Mouse (Mus musculus): Measurements from ENCODE around the gene 4930544G11Rik. TPM values are rescaled to one million over a fixed set of nuclear protein-coding genes. Genes with fewer than 3 reads are reported as not detected.

Gene 4930544G11Rik
- not detected in 2 replicates for polyA plus RNA-seq (2012; ENCODE audit: insufficient read depth, insufficient read length, missing spikeins)

DNA sequence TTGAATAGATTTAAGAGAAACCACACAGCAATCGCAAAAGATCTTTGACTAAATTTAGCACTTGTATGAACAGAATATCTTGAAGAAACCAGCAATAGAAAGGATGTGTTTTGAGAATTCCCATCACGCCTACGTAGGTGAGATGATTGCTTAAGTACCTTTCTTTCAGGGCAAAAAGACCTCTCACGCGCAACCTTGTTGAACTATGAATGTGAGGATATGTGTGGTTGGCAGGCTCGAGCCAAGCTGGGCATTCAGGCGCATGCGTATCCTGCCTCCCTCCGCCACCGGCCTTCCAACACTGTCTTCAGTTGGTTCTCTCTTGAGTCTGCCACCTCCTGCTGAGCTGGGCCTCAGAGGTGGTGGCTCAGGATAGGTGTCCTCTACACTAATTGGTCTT, at the start of gene 4930544G11Rik:
Gene 4930544G11Rik (plus strand): TSS at position 301 of the 400 bp plus-strand sequence.
- no peak within 1 kb of the TSS for H3K27ac ChIP-seq (replicated peaks; ENCODE audit: low read depth, low read length)
- H3K4me3 ChIP-seq (ENCODE audit: insufficient read depth, low read depth, low read length): no peak within 1 kb of the TSS
- H3K4me1 ChIP-seq (ENCODE audit: control insufficient read depth, insufficient read depth, insufficient read length, low read length): no peaks in the 10 kb centered on the region

DNA sequence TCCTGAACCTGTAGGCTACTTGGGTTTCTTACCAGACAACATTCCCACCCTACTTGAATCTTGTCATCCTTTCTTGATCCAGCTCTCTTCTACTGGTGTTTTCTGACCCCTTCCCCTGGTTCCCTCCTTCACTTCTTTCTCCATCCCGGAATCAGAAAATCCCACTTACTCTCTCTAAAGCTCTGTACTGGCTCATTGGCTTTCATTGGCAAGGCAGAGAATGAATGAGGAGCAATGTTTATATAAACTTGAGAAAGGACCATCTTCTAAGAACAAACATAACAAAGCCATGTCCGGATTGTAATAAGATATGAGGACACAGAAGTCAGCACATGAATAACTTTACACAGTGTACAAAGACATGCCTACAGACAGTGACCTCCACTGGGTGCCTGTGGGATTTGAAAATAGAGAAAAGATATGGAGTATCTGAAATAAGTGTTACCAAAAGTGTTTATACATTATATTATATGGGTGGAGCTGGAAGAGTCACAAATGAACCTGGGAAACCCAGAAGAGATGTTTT, 45.7 kb upstream of the 4930544G11Rik start:
- no peaks in the 10 kb centered on the region for H3K4me1 ChIP-seq (ENCODE audit: control insufficient read depth, insufficient read depth, insufficient read length, low read length)
- no peak overlapping the region for H3K4me3 ChIP-seq (ENCODE audit: insufficient read depth, low read depth, low read length)
- no peak overlapping the region for H3K27ac ChIP-seq (replicated peaks; ENCODE audit: low read depth, low read length)

DNA sequence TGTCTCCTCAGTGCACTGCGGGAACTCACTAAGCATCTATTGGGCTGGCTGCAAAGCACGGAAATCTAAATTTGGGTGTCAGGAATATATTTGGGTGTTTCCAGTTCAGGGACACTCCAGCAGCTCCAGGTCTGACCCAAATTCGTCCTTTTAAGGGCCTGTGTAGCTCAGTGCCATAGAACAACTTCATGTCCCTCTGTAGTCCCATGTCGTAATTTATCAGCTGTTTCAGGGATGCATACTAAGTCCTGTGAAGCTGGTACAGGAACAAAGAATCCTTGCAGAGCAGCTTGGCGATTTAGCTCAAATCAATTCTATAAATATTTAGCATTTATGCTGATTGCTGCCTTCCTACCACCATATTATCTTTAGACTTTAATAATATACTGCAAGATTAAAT, 37.0 kb upstream of the 4930544G11Rik start:
- no peaks in the 10 kb centered on the region for H3K4me1 ChIP-seq (ENCODE audit: control insufficient read depth, insufficient read depth, insufficient read length, low read length)
- H3K4me3 ChIP-seq (ENCODE audit: insufficient read depth, low read depth, low read length): no peak overlapping the region
- H3K27ac ChIP-seq (replicated peaks; ENCODE audit: low read depth, low read length): no peak overlapping the region

DNA sequence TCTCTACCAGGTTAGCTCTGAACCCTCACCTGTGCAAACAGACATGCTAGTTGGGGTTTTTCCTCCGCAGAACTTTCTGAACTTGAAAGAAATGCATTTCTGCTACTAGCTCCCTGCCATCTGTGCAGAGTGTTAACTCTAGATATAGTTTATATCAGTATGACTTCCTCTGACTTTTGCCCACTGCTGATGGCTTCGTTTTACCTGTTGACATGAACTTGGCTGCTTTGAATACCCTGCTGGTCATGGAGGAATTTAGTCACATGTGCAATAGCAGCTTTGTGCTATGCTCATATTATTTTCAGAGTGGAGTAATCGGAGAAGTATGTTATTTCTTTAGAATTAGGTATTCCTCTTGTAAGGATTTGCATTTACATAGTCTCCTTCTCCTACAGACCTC, 30.7 kb upstream of the 4930544G11Rik start:
- Histone ChIP-seq H3K27ac (replicated peaks; ENCODE audit: low read depth, low read length) (no peak overlapping the region), H3K4me1 (ENCODE audit: control insufficient read depth, insufficient read depth, insufficient read length, low read length) (no peaks in the 10 kb centered on the region), H3K4me3 (ENCODE audit: insufficient read depth, low read depth, low read length) (no peak overlapping the region)

DNA sequence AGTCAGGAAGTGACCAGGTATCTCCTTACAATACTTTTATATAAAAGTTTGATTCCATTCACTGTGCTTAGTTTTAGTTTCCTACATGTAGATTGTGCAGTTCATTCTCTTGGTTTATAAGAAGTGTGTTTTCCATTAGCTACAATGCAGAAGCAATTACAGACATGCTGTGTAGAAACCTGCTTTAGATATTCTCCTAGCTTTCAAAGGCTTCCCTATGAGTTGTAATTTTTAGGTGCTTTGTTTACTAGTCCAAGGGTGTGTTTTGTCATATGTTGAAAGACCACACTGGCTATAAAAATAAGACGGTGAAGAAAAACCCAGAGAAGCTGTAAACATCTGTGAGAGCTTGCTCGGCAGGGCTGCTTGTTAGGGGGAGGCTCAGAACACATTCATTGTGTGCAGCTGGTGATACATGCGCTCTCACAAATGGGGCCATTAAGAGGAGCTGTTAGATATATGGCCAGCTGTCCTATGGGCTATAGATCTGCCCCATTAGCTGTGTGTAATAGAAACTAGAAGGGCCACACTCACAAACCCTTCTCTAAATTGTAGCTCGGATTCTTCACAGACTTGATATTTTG, 28.8 kb upstream of the 4930544G11Rik start:
- H3K27ac ChIP-seq (replicated peaks; ENCODE audit: low read depth, low read length): no peak overlapping the region
- no peaks in the 10 kb centered on the region for H3K4me1 ChIP-seq (ENCODE audit: control insufficient read depth, insufficient read depth, insufficient read length, low read length)
- no peak overlapping the region for H3K4me3 ChIP-seq (ENCODE audit: insufficient read depth, low read depth, low read length)

- Histone ChIP-seq H3K4me3 (ENCODE audit: insufficient read depth, low read depth, low read length) (no peak overlapping the region), H3K4me1 (ENCODE audit: control insufficient read depth, insufficient read depth, insufficient read length, low read length) (no peaks in the 10 kb centered on the region), H3K27ac (replicated peaks; ENCODE audit: low read depth, low read length) (no peak overlapping the region)
Measured at GRCm38 (mm10) chr6:65925737-65926333, 26.6 kb upstream of the 4930544G11Rik start.

GRCm38 (mm10) chr6:65930523-65930922, 21.9 kb upstream of the 4930544G11Rik start:
- Histone ChIP-seq H3K4me1 (ENCODE audit: control insufficient read depth, insufficient read depth, insufficient read length, low read length) (no peaks in the 10 kb centered on the region), H3K27ac (replicated peaks; ENCODE audit: low read depth, low read length) (no peak overlapping the region)

GRCm38 (mm10) chr6:65932776-65933175, 19.6 kb upstream of the 4930544G11Rik start:
- H3K27ac ChIP-seq (replicated peaks; ENCODE audit: low read depth, low read length): no peak overlapping the region
- no peak overlapping the region for H3K4me3 ChIP-seq (ENCODE audit: insufficient read depth, low read depth, low read length)
- no peaks in the 10 kb centered on the region for H3K4me1 ChIP-seq (ENCODE audit: control insufficient read depth, insufficient read depth, insufficient read length, low read length)

More at GRCm38 (mm10) chr6:65930523-65930922, 21.9 kb upstream of the 4930544G11Rik start:
- H3K4me3 ChIP-seq (ENCODE audit: insufficient read depth, low read depth, low read length): no peak overlapping the region

GRCm38 (mm10) chr6:65933177-65933576, 19.2 kb upstream of the 4930544G11Rik start:
- H3K4me1 ChIP-seq (ENCODE audit: control insufficient read depth, insufficient read depth, insufficient read length, low read length): no peaks in the 10 kb centered on the region
- no peak overlapping the region for H3K27ac ChIP-seq (replicated peaks; ENCODE audit: low read depth, low read length)
- no peak overlapping the region for H3K4me3 ChIP-seq (ENCODE audit: insufficient read depth, low read depth, low read length)

- H3K27ac ChIP-seq (replicated peaks; ENCODE audit: low read depth, low read length): no peak overlapping the region
- H3K4me3 ChIP-seq (ENCODE audit: insufficient read depth, low read depth, low read length): no peak overlapping the region
- H3K4me1 ChIP-seq (ENCODE audit: control insufficient read depth, insufficient read depth, insufficient read length, low read length): no peaks in the 10 kb centered on the region
Measured at GRCm38 (mm10) chr6:65935566-65936281, 16.7 kb upstream of the 4930544G11Rik start.

DNA sequence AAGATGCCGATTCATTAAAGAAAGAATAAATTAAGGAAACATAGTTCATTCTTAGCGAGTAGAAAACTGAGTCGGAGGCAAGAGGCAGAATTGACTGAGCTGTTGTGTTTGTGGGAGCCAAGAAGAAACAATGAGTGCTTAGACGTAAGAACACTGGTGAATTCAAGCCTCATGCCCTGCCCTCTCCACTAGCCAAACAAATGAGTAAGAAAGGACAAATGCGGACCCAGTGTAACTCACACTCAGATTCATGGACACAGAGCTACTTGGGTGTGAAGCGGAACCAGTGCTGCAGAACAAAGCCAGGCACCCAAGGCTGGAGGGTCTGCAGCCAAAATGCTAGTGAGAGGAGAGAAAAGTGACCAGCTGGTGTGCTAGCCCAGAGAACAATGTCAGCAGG, 1.9 kb upstream of the 4930544G11Rik start:
- no peaks in the 10 kb centered on the region for H3K4me1 ChIP-seq (ENCODE audit: control insufficient read depth, insufficient read depth, insufficient read length, low read length)
- no peak overlapping the region for H3K27ac ChIP-seq (replicated peaks; ENCODE audit: low read depth, low read length)
- H3K4me3 ChIP-seq (ENCODE audit: insufficient read depth, low read depth, low read length): no peak overlapping the region

DNA sequence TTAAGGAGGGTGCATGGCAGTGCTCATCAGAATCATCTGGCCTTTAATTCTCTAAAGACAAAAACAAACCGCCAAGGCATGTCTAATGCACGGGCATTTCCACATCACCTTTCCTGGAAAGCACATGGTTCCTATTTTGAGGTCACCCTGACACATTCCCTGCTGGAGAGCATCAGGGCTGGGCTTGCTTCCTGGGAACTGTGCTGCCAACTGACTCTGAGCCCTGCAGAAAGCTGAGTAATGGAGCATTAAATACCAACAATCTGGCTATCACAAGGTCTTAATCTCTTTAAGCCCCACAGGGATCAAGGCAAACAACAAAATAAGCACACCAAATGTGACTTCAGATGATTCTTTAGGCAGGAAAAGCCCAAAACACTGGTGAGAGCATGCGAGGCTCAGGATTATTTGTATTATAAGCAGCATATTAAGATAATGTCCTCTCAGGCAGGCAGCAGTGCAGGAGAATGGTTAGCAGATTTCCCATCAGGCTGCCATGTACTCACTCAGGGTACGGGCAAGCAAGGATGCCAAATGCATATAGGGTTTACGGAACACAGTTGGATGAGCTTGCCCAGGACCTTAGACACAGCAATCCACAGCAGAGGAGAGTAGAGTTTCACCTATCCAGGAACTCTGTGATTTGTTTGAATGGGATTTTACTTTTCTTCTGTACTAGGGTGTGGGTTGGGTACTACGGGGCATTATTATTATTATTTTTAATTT, 17.1 kb downstream of the 4930544G11Rik start:
- no peak overlapping the region for H3K4me3 ChIP-seq (ENCODE audit: insufficient read depth, low read depth, low read length)
- H3K27ac ChIP-seq (replicated peaks; ENCODE audit: low read depth, low read length): no peak overlapping the region
- H3K4me1 ChIP-seq (ENCODE audit: control insufficient read depth, insufficient read depth, insufficient read length, low read length): no peaks in the 10 kb centered on the region

- Histone ChIP-seq H3K4me1 (ENCODE audit: control insufficient read depth, insufficient read depth, insufficient read length, low read length) (no peaks in the 10 kb centered on the region), H3K4me3 (ENCODE audit: insufficient read depth, low read depth, low read length) (no peak overlapping the region), H3K27ac (replicated peaks; ENCODE audit: low read depth, low read length) (no peak overlapping the region)
Measured at GRCm38 (mm10) chr6:65970410-65970809, 18.0 kb downstream of the 4930544G11Rik start.

GRCm38 (mm10) chr6:65992081-65992480, 39.7 kb downstream of the 4930544G11Rik start:
- no peak overlapping the region for H3K27ac ChIP-seq (replicated peaks; ENCODE audit: low read depth, low read length)
- no peak overlapping the region for H3K4me3 ChIP-seq (ENCODE audit: insufficient read depth, low read depth, low read length)
- H3K4me1 ChIP-seq (ENCODE audit: control insufficient read depth, insufficient read depth, insufficient read length, low read length): no peaks in the 10 kb centered on the region

- Histone ChIP-seq H3K4me3 (ENCODE audit: insufficient read depth, low read depth, low read length) (no peak overlapping the region), H3K4me1 (ENCODE audit: control insufficient read depth, insufficient read depth, insufficient read length, low read length) (no peaks in the 10 kb centered on the region), H3K27ac (replicated peaks; ENCODE audit: low read depth, low read length) (no peak overlapping the region)
Measured at GRCm38 (mm10) chr6:65998343-65998742, 45.9 kb downstream of the 4930544G11Rik start.
